Mouse (Mus musculus) G1E (cell line): Measurements from ENCODE around the gene Myl12a.

Source experiments
- CTCF ChIP-seq: IDR thresholded peaks from 2 replicates; pipeline ENCODE4 v1.5.1; 2012; ENCODE audit warnings: low read depth, low read length, inconsistent platforms, mixed read lengths
- GATA1 ChIP-seq: IDR thresholded peaks from 2 replicates; pipeline ENCODE4 v1.6.1; 2012; ENCODE audit warnings: borderline replicate concordance, low read length, inconsistent platforms, mixed read lengths
- POLR2AphosphoS5 ChIP-seq: IDR thresholded peaks from 2 replicates; pipeline ENCODE4 v1.6.1; 2012; ENCODE audit warnings: low read depth, low read length, inconsistent platforms; ENCODE audit not compliant: insufficient replicate concordance
- TAL1 ChIP-seq: conservative IDR thresholded peaks from 2 replicates; pipeline ENCODE4 v1.6.1; 2012; ENCODE audit warnings: low read depth, low read length, inconsistent platforms, mixed read lengths

GRCm38 (mm10) chr17:71006976-71007375 lies 4.3 kb upstream of the Myl12a start:
- TF ChIP-seq POLR2AphosphoS5 = no peak
- no peak for TF ChIP-seq GATA1
- TF ChIP-seq CTCF = no peak
- no peak for TF ChIP-seq TAL1
